Mouse (Mus musculus) CD4-positive naive resting alpha-beta T cell, adult 76 days (primary cell): Measurements from ENCODE around the gene 1700061G19Rik. TPM values are rescaled to one million over a fixed set of nuclear protein-coding genes. Genes with fewer than 3 reads are reported as not detected.

Experiments
- total RNA-seq: library from RNA; stranded (reverse); gene quantifications from one replicate; pipeline ENCODE4 v1.2.4, GENCODE M21; 2023

1700061G19Rik gene
- total RNA-seq: 0.47 TPM

DNA sequence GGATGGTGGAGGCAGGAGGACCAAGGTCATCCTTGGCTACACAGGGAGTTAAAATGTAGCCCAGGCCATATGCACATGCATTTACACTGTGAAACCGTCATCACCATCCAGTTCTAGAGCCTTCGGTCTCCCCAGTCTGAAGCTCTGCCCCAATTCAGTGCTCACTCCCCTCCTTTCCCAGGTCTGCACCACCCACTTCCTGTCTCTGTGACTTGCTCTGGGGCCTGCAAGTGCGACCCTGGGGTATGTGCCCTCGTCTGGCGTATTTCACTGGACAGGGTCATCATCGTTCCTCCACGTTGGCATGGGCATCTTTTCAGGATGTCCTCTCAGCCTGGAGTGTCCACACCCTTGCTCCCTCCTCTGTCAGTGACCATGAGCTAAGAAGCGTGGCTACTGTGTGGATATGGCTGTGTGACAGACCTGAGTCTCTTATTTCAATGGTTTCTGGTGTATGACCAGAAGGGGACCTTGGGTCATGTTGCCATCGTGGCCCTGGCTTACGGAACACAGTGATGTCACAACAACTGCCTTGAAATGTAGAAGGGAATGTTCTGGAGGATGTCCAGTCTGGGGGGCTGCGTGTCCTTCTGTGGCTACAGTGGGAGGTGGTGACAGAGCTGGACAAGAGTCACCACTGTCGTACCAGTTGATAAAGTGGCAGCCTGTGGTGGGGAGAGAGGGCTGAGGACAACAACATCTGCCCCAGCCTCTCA lies at the start of gene 1700061G19Rik:
Gene 1700061G19Rik (plus strand): TSS at position 542 of the 716 bp plus-strand sequence.

DNA sequence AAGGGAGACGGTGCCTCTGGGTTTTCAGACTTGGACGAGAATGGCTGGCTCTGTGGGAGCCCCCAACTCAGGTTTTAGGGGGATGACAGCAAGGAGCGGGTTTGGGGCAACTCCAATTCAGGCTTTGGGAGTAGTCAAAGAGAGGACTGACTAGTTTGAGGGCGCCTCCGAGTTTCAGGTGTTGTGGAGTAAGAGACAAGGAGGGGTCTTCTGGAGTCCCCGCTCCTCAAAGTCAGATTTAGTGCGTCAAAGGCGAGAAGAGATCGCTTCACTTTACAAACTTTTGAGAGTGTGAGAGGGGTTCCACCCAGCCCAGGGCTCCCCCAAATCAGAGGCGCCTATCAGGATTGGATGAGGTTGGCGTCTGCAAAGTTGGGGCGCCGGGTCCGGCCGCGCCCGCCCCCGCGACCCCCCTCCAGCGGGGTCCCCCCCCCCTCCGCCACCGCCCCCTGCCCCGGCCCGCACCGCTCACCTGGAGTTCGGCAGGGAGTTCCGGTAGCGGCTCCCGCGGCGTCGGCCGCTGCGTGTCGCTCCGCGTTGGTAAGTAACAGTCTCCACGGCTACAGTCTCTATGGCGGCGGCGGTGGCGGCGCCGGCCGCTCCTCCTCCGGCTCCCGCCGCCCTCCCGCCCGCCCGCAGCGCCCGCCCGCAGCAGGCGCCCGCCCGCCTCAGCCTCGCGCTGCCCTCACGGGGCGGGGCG lies 44.7 kb upstream of the 1700061G19Rik start, which contains the start of gene Rfx2:
Gene Rfx2 (minus strand): TSS at position 603 of the 700 bp plus-strand sequence.

DNA sequence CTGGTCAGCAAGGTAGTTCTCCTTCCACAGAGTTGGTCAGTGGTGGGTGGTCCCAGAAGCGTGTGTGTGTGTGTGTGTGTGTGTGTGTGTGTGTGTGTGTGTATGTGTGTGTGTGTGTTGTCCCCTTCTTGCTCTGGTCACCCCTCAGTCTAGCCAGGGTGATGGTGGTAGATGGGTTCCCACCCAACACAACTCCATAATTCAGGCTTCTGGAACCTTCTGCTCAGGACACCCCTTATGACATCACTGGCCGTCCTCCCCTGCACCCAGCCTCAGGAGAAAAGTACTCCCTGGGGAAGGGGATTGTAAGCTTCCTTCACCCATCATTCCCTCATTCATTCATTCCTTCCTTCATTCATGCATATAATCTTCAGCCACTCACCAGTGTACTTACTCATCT lies 1.0 kb upstream of the 1700061G19Rik start, which contains the start of gene Acsbg2:
Gene Acsbg2 (minus strand): TSS at position 211 of the 400 bp plus-strand sequence.

DNA sequence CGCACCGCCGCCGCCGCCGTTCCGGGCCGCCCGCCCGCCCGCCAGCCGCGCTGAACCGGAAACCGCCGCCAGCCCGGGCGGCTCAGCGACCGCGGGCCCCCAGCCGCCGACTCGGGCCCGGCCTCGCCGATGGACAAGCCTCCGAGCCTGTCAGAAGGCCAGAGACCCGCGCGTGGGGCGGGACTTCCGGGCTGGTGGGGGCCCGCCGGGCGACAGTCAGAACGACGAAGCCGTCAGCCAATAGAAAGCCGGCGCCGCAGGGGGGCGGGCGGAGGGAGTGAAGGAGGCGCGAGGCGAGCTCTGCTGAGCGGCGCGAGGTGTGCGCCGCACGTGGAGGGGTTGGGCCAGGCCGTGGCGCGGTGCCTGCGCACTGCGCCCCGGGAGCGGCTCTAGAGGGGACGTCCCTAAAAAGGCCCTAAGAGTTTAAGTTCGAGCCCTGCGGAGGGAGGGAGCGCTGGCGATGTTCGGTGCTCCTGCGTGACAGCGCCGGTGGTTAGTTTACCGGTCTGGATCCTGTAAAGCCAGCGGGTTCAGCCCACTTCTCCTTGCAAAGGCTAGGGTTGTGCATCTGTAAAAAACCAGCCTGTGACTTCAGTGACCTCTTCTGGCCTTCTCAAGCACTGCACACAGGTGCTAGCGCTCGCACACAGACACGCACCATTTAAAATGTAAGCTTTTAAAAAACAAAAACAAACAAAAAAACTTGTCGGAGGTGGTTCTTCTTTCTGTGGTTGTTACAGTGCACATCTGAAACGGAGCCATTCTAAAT lies 60.3 kb downstream of the 1700061G19Rik start, which contains the start of gene Mllt1:
Gene Mllt1 (minus strand): TSS at position 53 of the 769 bp plus-strand sequence.

Other genes with a start within 250 kb of the 1700061G19Rik start
- gene Lonp1, start 248.6 kb upstream of the 1700061G19Rik start, total RNA-seq: 53.2 TPM
- gene Catsperd, start 247.3 kb upstream of the 1700061G19Rik start, total RNA-seq: 0.64 TPM
- 105 TPM for gene Ranbp3, start 202.2 kb upstream of the 1700061G19Rik start, total RNA-seq
- gene Ndufa11, start 157.7 kb upstream of the 1700061G19Rik start, total RNA-seq: 40.0 TPM
- gene Vmac, start 157.5 kb upstream of the 1700061G19Rik start, total RNA-seq: 9.0 TPM
- gene Nrtn, start 117.9 kb upstream of the 1700061G19Rik start, total RNA-seq: not detected
- gene Dus3l, start 110.7 kb upstream of the 1700061G19Rik start, total RNA-seq: 54.3 TPM
- 0.70 TPM for gene Prr22, start 105.2 kb upstream of the 1700061G19Rik start, total RNA-seq
- gene Rfx2, start 44.5 kb upstream of the 1700061G19Rik start, total RNA-seq: 11.5 TPM
- not detected for gene Acsbg2, start 1.0 kb upstream of the 1700061G19Rik start, total RNA-seq
- 32.9 TPM for gene Mllt1, start 59.9 kb downstream of the 1700061G19Rik start, total RNA-seq
- gene Acer1, start 106.6 kb downstream of the 1700061G19Rik start, total RNA-seq: not detected
- gene Clpp, start 114.8 kb downstream of the 1700061G19Rik start, total RNA-seq: 19.8 TPM
- 9.5 TPM for gene Alkbh7, start 121.9 kb downstream of the 1700061G19Rik start, total RNA-seq
- not detected for gene Pspn, start 124.5 kb downstream of the 1700061G19Rik start, total RNA-seq
- gene Gtf2f1, start 135.8 kb downstream of the 1700061G19Rik start, total RNA-seq: 64.2 TPM
- not detected for gene Gm17949, start 136.0 kb downstream of the 1700061G19Rik start, total RNA-seq
- gene Khsrp, start 156.0 kb downstream of the 1700061G19Rik start, total RNA-seq: 118 TPM
- gene Slc25a41, start 166.2 kb downstream of the 1700061G19Rik start, total RNA-seq: not detected
- gene Crb3, start 183.6 kb downstream of the 1700061G19Rik start, total RNA-seq: 2.2 TPM
- 26.8 TPM for gene Slc25a23, start 184.4 kb downstream of the 1700061G19Rik start, total RNA-seq
- gene Dennd1c, start 203.0 kb downstream of the 1700061G19Rik start, total RNA-seq: 119 TPM
- 2.1 TPM for gene Tubb4a, start 212.3 kb downstream of the 1700061G19Rik start, total RNA-seq
- 0.88 TPM for gene Tnfsf9, start 229.8 kb downstream of the 1700061G19Rik start, total RNA-seq